Mouse (Mus musculus) brain, embryonic 14.5 days (tissue): ENCODE measurements around the gene Blnk.

Experiments
- CTCF ChIP-seq: fragments of 200-500 bp; IDR thresholded peaks from 2 replicates; pipeline ENCODE4 v1.5.1; 2012; ENCODE audit warnings: inconsistent platforms, mild to moderate bottlenecking, moderate library complexity, borderline replicate concordance; ENCODE audit not compliant: insufficient read depth, insufficient read length; ENCODE audit errors: extremely low read depth
- POLR2A ChIP-seq: fragments of 200-500 bp; IDR thresholded peaks from 2 replicates; pipeline ENCODE4 v1.6.1; 2012; ENCODE audit warnings: mild to moderate bottlenecking, inconsistent platforms, borderline replicate concordance; ENCODE audit not compliant: poor library complexity, insufficient read depth, insufficient read length, severe bottlenecking; ENCODE audit errors: extremely low read depth

GRCm38 (mm10) chr19:41022244-41022643 is 27.9 kb upstream of the Blnk start:
- TF ChIP-seq CTCF (no peak), POLR2A (no peak)
